Mouse (Mus musculus) midbrain, embryonic 16.5 days (tissue): ENCODE measurements around the gene Anapc15-ps. TPM values are rescaled to one million over a fixed set of nuclear protein-coding genes. Genes with fewer than 3 reads are reported as not detected.

Experiments used
- ATAC-seq: fragments of 200-750 bp; cut with Nextera tagmentation; 2 replicates; pipeline ENCODE4 v1.8.0; 2017; ENCODE audit warnings: moderate TSS enrichment
- H3K27ac ChIP-seq: fragments of 300-500 bp; sonication (generic); 2 replicates; pipeline ENCODE4 v1.5.1; 2014; ENCODE audit warnings: mild to moderate bottlenecking, low read length, mixed read lengths
- H3K27me3 ChIP-seq: fragments of 300-500 bp; sonication (generic); 2 replicates; pipeline ENCODE4 v1.6.1; 2014; ENCODE audit warnings: low read depth, low read length, mixed read lengths; ENCODE audit not compliant: control insufficient read depth, insufficient read depth
- H3K36me3 ChIP-seq: fragments of 300-500 bp; sonication (generic); 2 replicates; pipeline ENCODE4 v1.6.1; 2014; ENCODE audit warnings: mild to moderate bottlenecking, low read length, moderate library complexity, mixed read lengths; ENCODE audit not compliant: control insufficient read depth, insufficient read depth
- H3K4me1 ChIP-seq: fragments of 300-500 bp; sonication (generic); 2 replicates; pipeline ENCODE4 v1.6.1; 2014; ENCODE audit warnings: mild to moderate bottlenecking, low read length, mixed read lengths; ENCODE audit not compliant: control insufficient read depth, insufficient read depth
- H3K4me2 ChIP-seq: fragments of 300-500 bp; sonication (generic); 2 replicates; pipeline ENCODE4 v1.6.1; 2014; ENCODE audit warnings: mild to moderate bottlenecking, low read length, mixed read lengths
- H3K4me3 ChIP-seq: fragments of 300-500 bp; sonication (generic); 2 replicates; pipeline ENCODE4 v1.5.1; 2014; ENCODE audit warnings: low read depth, mild to moderate bottlenecking, low read length, moderate library complexity, mixed read lengths
- H3K9ac ChIP-seq: fragments of 300-500 bp; sonication (generic); 2 replicates; pipeline ENCODE4 v1.6.1; 2014; ENCODE audit warnings: low read depth, low read length, mixed read lengths
- H3K9me3 ChIP-seq: fragments of 300-500 bp; sonication (generic); replicated peaks from 2 replicates; pipeline ENCODE4 v1.6.1; 2014; ENCODE audit warnings: mild to moderate bottlenecking, low read length, mixed read lengths; ENCODE audit not compliant: control insufficient read depth, poor library complexity, severe bottlenecking
- WGBS: fragments of 180-500 bp; shearing (Covaris S2); extraction: QIAGEN DNeasy Blood & Tissue Kit; methylation state at CpG from one replicate; pipeline ENCODE4 v1.1.7; 2014; 5-methylcytosine and 5-hydroxymethylcytosine counted together
- polyA plus RNA-seq: library from polyadenylated mRNA; unstranded; fragments of >200 nt; fragmentation: Nextera tagmentation; extraction: Ambion mirVana; gene quantifications from 2 replicates; pipeline ENCODE4 v1.2.1, GENCODE M21; 2015

Gene Anapc15-ps
- polyA plus RNA-seq, 1 experiment from 2014 or later: not detected

GRCm38 (mm10) chr10:95709143-95709880, 36.1 kb upstream of the Anapc15-ps start:
- Histone ChIP-seq H3K27me3 (no peaks in the 10 kb centered on the region), H3K4me2 (no peak overlapping the region), H3K9me3 (no peaks in the 10 kb centered on the region), H3K27ac (no peak overlapping the region), H3K36me3 (no peaks in the 10 kb centered on the region), H3K4me3 (no peak overlapping the region), H3K9ac (no peak overlapping the region), H3K4me1 (no peaks in the 10 kb centered on the region)
- 84% methylated on average over 10 of the region's 10 CpGs for WGBS
- no peak for ATAC-seq

- no peaks in the 10 kb centered on the region for H3K4me1 ChIP-seq
- no peak for ATAC-seq
- no peak overlapping the region for H3K4me2 ChIP-seq
- H3K36me3 ChIP-seq: no peaks in the 10 kb centered on the region
- no peak overlapping the region for H3K27ac ChIP-seq
- no peaks in the 10 kb centered on the region for H3K27me3 ChIP-seq
- no peak overlapping the region for H3K4me3 ChIP-seq
- no peaks in the 10 kb centered on the region for H3K9me3 ChIP-seq
- no peak overlapping the region for H3K9ac ChIP-seq
- 87% methylated on average over 5 of the region's 5 CpGs for WGBS
Measured at GRCm38 (mm10) chr10:95708001-95708400, 34.8 kb upstream of the Anapc15-ps start.

DNA sequence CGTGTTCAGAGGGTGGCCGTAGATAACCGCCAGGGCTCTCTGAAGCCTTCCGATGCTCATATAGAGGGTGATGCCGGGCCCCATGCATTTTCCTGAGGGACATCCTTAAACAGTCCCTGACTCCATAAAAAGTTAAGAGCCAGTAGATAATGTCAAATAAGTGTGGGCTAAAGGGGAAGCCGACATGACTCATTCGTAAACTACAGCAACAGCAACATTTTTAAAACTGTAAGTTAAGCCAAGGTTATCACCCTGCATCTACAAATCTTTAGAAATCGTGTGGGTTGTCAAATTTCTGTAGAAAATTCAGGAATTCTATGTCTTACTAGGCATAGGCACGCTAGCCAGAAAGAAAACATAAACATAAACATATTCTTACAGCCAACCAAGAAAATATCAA, 33.6 kb upstream of the Anapc15-ps start:
- Histone ChIP-seq H3K9ac (no peak overlapping the region), H3K9me3 (no peaks in the 10 kb centered on the region), H3K4me2 (no peak overlapping the region), H3K36me3 (no peaks in the 10 kb centered on the region), H3K4me1 (no peaks in the 10 kb centered on the region), H3K4me3 (no peak overlapping the region), H3K27me3 (no peaks in the 10 kb centered on the region), H3K27ac (no peak overlapping the region)
- 91% methylated on average over 9 of the region's 9 CpGs for WGBS
- ATAC-seq: no peak

DNA sequence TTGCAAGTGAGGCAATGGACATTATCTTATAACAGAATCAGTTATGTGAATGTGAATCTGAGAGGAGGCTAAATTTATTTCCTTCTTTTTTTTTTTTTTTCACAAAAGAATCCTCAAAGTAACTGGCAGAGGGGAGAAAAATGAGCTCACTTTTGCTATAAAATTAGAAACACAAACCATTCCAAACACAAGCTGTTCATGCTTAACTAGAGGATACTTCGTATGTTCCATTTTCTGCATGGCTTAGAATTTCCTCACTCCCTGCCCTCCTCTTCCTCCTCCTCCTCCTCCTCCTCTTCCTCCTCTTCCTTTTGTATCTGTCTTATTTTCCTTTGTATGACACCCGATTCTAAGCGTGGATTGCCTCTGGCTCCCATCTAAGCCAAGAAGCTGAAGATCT, 32.5 kb upstream of the Anapc15-ps start:
- ATAC-seq: no peak
- WGBS: 88% methylated on average over 3 of the region's 3 CpGs
- H3K27me3 ChIP-seq: no peaks in the 10 kb centered on the region

GRCm38 (mm10) chr10:95704847-95705246, 31.6 kb upstream of the Anapc15-ps start:
- no peak overlapping the region for H3K27ac ChIP-seq
- no peak for ATAC-seq
- H3K4me1 ChIP-seq: no peaks in the 10 kb centered on the region
- WGBS: 95% methylated on average over 6 of the region's 6 CpGs
- H3K27me3 ChIP-seq: no peaks in the 10 kb centered on the region
- H3K9me3 ChIP-seq: no peaks in the 10 kb centered on the region
- no peaks in the 10 kb centered on the region for H3K36me3 ChIP-seq
- H3K9ac ChIP-seq: no peak overlapping the region
- no peak overlapping the region for H3K4me3 ChIP-seq
- no peak overlapping the region for H3K4me2 ChIP-seq

More for the DNA sequence above, 32.5 kb upstream of the Anapc15-ps start:
- no peaks in the 10 kb centered on the region for H3K9me3 ChIP-seq
- H3K27ac ChIP-seq: no peak overlapping the region
- no peaks in the 10 kb centered on the region for H3K4me1 ChIP-seq
- no peak overlapping the region for H3K4me3 ChIP-seq
- no peaks in the 10 kb centered on the region for H3K36me3 ChIP-seq
- H3K9ac ChIP-seq: no peak overlapping the region
- no peak overlapping the region for H3K4me2 ChIP-seq

- no peaks in the 10 kb centered on the region for H3K9me3 ChIP-seq
- no peak overlapping the region for H3K4me3 ChIP-seq
- H3K27ac ChIP-seq: no peak overlapping the region
- no peak for ATAC-seq
- no peak overlapping the region for H3K4me2 ChIP-seq
- no peaks in the 10 kb centered on the region for H3K27me3 ChIP-seq
- no peaks in the 10 kb centered on the region for H3K4me1 ChIP-seq
- H3K36me3 ChIP-seq: no peaks in the 10 kb centered on the region
- no peak overlapping the region for H3K9ac ChIP-seq
- 94% methylated on average over 5 of the region's 5 CpGs for WGBS
Measured at GRCm38 (mm10) chr10:95703730-95704129, 30.5 kb upstream of the Anapc15-ps start.

GRCm38 (mm10) chr10:95700422-95700821, 27.2 kb upstream of the Anapc15-ps start:
- 62% methylated on average over 4 of the region's 4 CpGs for WGBS
- Histone ChIP-seq H3K27ac (no peak overlapping the region), H3K36me3 (no peaks in the 10 kb centered on the region), H3K9ac (no peak overlapping the region), H3K4me2 (no peak overlapping the region), H3K9me3 (no peaks in the 10 kb centered on the region), H3K4me1 (no peaks in the 10 kb centered on the region; the same call in 1 of the 2 replicates), H3K4me3 (no peak overlapping the region), H3K27me3 (no peaks in the 10 kb centered on the region)
- no peak for ATAC-seq

DNA sequence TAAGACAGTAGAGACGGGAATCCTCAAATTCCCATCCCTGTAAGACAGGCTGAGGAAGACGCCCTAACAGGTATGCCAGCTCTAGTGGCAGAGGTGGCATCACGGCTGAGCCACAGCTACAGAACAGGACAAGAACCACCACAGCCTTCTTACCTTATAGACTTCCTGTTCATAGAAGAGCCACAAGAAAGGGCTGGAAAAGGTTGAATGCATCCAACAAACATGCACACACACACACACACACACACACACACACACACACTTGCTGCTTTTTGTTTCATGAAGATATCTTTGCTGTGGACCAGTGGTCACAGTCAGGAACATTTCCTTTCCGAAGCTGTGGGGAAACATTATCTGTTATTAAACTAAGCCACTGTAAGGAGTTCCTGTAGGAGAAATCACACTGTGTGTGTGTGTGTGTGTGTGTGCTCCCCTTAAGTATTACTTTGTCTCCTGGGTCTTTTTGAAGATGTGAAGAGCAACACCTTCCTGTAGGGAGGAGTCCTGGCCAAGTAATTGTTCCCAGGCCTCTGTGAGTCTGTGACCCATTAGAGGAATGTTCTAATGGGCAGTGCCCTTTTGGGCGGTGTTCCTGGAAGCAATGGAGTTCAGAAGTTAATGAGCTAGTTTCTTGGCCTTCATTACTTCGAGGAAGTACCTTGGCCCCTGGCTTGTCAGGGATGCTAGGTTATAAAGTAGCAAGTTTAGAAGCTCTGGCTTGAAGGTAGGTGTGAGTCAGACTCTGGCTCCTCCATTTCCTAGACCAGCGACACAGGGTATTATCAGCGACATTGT, 25.9 kb upstream of the Anapc15-ps start:
- Histone ChIP-seq H3K4me3 (no peak overlapping the region), H3K4me1 (no peaks in the 10 kb centered on the region; the same call in none of the 2 replicates), H3K9ac (no peak overlapping the region), H3K27me3 (no peaks in the 10 kb centered on the region), H3K4me2 (no peak overlapping the region), H3K36me3 (no peaks in the 10 kb centered on the region), H3K27ac (no peak overlapping the region), H3K9me3 (no peaks in the 10 kb centered on the region)
- 89% methylated on average over 8 of the region's 8 CpGs for WGBS
- ATAC-seq: no peak

- ATAC-seq: no peak
Measured at GRCm38 (mm10) chr10:95696253-95696641, 23.0 kb upstream of the Anapc15-ps start.

More at GRCm38 (mm10) chr10:95696253-95696641, 23.0 kb upstream of the Anapc15-ps start:
- H3K27ac ChIP-seq: no peak overlapping the region
- no peaks in the 10 kb centered on the region for H3K27me3 ChIP-seq
- H3K4me1 ChIP-seq: no peaks in the 10 kb centered on the region; the same call in none of the 2 replicates
- H3K9me3 ChIP-seq: no peaks in the 10 kb centered on the region
- no peak overlapping the region for H3K4me3 ChIP-seq
- H3K9ac ChIP-seq: no peak overlapping the region
- 39% methylated on average over 3 of the region's 3 CpGs for WGBS
- H3K36me3 ChIP-seq: no peaks in the 10 kb centered on the region
- H3K4me2 ChIP-seq: no peak overlapping the region
